Mouse (Mus musculus): ENCODE measurements around the gene Wdcp. TPM values are rescaled to one million over a fixed set of nuclear protein-coding genes. Genes with fewer than 3 reads are reported as not detected.
A peak's percentile ranks its signal among the peaks of the same experiment; 100 is the strongest.

The Wdcp gene
- polyA plus RNA-seq, 1 experiment from 2014 or later: 12.7 TPM

DNA sequence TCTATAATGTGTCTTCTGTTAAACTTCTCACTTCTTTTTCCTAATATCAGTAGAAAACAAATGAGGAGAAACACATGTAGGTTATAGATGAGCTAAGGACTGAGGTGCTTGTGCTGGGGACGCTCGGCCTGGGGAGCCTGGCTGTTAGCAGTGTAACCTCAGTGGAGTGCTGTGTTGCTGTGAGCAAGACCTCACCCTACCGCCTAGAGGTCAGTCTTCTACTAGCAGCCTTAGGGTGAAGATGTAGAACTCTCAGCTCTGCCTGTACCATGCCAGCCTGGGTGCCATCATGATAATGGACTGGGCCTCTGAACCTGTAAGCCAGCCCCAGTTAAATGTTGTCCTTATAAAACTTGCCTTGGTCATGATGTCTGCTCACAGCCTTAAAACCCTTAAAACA is 15.8 kb upstream of the Wdcp start:
- WGBS: 80% methylated on average over 3 of the region's 3 CpGs
- Histone ChIP-seq H3K4me2 (ENCODE audit: low read length) (no peak overlapping the region), H3K27ac (ENCODE audit: low read length) (no peak overlapping the region), H3K4me1 (ENCODE audit: control insufficient read depth, insufficient read depth, low read length) (no peaks in the 10 kb centered on the region), H3K9ac (ENCODE audit: low read depth, low read length) (no peak overlapping the region), H3K9me3 (replicated peaks; ENCODE audit: control insufficient read depth, low read length, poor library complexity, severe bottlenecking) (no peaks in the 10 kb centered on the region), H3K4me3 (ENCODE audit: low read depth, low read length) (no peak overlapping the region), H3K36me3 (ENCODE audit: control insufficient read depth, insufficient read depth, low read length) (peaks cover 36% of the 10 kb centered on the region), H3K27me3 (ENCODE audit: control insufficient read depth, insufficient read depth, low read depth, low read length) (no peaks in the 10 kb centered on the region)
- ATAC-seq: no peak

DNA sequence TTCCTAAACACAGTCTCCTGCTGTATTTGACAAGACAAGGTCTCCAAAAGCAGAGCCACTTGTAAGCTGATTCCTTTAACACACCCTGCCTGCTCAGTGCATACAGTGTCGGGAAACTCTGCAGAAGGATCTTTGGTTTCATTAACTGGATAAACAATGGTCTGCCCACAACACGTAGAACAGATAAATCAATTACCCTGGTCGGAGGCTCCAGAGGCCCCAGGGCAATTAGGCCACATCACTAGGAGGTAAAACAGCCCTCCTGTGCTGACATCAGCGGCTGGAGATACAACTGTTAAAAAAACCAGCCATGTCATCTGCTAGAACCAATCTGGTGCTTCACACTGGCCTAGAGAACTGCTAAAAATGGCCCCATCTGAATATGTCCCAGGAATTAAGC is 6.1 kb upstream of the Wdcp start:
- ATAC-seq: no peak
- H3K9me3 ChIP-seq (replicated peaks; ENCODE audit: control insufficient read depth, low read length, poor library complexity, severe bottlenecking): no peaks in the 10 kb centered on the region
- H3K27me3 ChIP-seq (ENCODE audit: control insufficient read depth, insufficient read depth, low read depth, low read length): no peaks in the 10 kb centered on the region
- no peak overlapping the region for H3K4me2 ChIP-seq (ENCODE audit: low read length)
- 72% methylated on average over 4 of the region's 4 CpGs for WGBS
- no peak overlapping the region for H3K27ac ChIP-seq (ENCODE audit: low read length)
- no peak overlapping the region for H3K9ac ChIP-seq (ENCODE audit: low read depth, low read length)
- no peak overlapping the region for H3K4me3 ChIP-seq (ENCODE audit: low read depth, low read length)
- peaks cover 8% of the 10 kb centered on the region for H3K4me1 ChIP-seq (ENCODE audit: control insufficient read depth, insufficient read depth, low read length)
- peaks cover 7% of the 10 kb centered on the region; the same call in 1 of the 2 replicates for H3K36me3 ChIP-seq (ENCODE audit: control insufficient read depth, insufficient read depth, low read length)

DNA sequence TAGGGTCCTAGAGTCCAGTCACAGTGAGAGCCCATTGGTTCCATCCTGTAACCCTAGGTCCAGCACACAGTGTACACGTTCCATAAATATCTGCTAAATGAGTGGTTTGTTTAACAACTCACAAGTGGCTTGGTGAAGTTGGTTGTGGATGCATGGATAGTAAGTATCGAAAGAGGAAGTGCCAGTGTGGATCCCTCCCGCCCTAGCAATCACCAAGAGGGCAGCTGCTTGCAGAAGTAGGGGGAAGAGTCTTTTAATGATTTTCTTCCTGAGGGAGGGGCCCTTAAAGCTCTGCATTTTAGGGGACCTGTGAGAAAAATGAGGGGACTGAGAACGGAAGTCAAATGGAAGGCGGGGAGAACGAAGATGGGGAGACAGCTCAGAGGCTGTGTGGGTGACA is 3.1 kb upstream of the Wdcp start:
- no peaks in the 10 kb centered on the region for H3K27me3 ChIP-seq (ENCODE audit: control insufficient read depth, insufficient read depth, low read depth, low read length)
- H3K4me3 ChIP-seq (ENCODE audit: low read depth, low read length): no peak overlapping the region
- no peak overlapping the region for H3K27ac ChIP-seq (ENCODE audit: low read length)

DNA sequence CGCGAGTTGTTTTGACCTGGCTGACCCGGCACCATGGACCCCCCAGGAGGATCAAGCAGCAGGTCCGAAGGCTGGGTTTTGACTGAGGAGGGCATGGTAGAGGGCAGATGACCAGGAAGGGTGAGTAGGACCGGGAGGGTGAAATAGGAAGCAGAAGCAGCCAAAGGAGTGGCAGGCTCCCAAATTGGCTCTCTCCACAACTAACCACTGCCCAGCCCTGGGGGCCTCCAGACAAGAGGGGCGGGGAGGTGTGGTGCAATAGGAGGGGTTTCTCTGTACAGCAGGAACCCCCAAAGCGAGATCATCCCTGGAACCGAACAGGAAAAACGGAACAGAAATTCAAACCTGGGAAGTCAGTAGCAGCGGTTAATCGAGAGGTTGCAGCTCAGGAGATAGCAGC is 2.4 kb upstream of the Wdcp start:
- H3K4me1 ChIP-seq (ENCODE audit: control insufficient read depth, insufficient read depth, low read length): peaks cover 16% of the 10 kb centered on the region
- 0 out of 2 replicates have a peak, but pooled peaks cover 3% of the 10 kb centered on the region for H3K36me3 ChIP-seq (ENCODE audit: control insufficient read depth, insufficient read depth, low read length)
- no peaks in the 10 kb centered on the region for H3K9me3 ChIP-seq (replicated peaks; ENCODE audit: control insufficient read depth, low read length, poor library complexity, severe bottlenecking)
- H3K4me3 ChIP-seq (ENCODE audit: low read depth, low read length): peak overlapping the region; percentile 91
- peak overlapping the region; percentile 89 for H3K9ac ChIP-seq (ENCODE audit: low read depth, low read length)
- peak overlapping the region; percentile 88 for H3K4me2 ChIP-seq (ENCODE audit: low read length)
- WGBS: 2% methylated on average over 11 of the region's 11 CpGs
- 0 out of 2 replicates have a peak, but pooled peaks have one; percentile 1 for ATAC-seq
- H3K27me3 ChIP-seq (ENCODE audit: control insufficient read depth, insufficient read depth, low read depth, low read length): no peaks in the 10 kb centered on the region
- H3K27ac ChIP-seq (ENCODE audit: low read length): no peak overlapping the region

More for the DNA sequence above, 3.1 kb upstream of the Wdcp start:
- 54% methylated on average over 6 of the region's 6 CpGs for WGBS
- Histone ChIP-seq H3K36me3 (ENCODE audit: control insufficient read depth, insufficient read depth, low read length) (0 out of 2 replicates have a peak, but pooled peaks cover 3% of the 10 kb centered on the region), H3K4me2 (ENCODE audit: low read length) (peak overlapping the region; percentile 88), H3K9me3 (replicated peaks; ENCODE audit: control insufficient read depth, low read length, poor library complexity, severe bottlenecking) (no peaks in the 10 kb centered on the region), H3K4me1 (ENCODE audit: control insufficient read depth, insufficient read depth, low read length) (peaks cover 16% of the 10 kb centered on the region), H3K9ac (ENCODE audit: low read depth, low read length) (no peak overlapping the region)
- no peak for ATAC-seq

DNA sequence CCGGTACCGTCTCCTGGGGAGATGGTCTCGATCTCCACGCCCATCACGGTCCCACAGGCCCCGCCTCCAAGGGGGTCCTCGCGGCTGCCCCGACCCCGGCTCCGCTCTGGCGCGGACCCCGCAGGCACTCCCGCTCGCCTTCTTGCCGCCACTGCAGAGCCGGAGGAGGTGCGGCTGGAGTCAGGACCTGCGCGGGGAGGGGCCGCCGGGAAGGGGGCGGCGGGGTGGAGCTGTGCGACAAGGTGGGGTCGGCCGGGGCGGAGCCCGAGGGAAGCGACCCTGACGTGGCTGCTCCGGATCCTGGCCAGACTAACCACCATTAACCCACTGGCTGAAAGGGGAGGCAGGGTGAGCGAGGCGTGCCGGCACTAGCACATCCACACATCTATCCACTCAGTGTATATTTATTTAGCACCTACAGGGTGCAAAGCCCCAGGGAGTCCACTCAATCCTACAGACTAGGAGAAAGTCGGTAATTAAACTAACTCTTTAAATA is 1.7 kb upstream of the Wdcp start, which contains the start of gene Fkbp1b:
Fkbp1b (minus strand) TSS at position 200 of the 496 bp plus-strand sequence.
- Histone ChIP-seq H3K9ac (ENCODE audit: low read depth, low read length) (peak within 1 kb of the TSS; percentile 89), H3K4me1 (ENCODE audit: control insufficient read depth, insufficient read depth, low read length) (peaks cover 16% of the 10 kb centered on the region), H3K9me3 (replicated peaks; ENCODE audit: control insufficient read depth, low read length, poor library complexity, severe bottlenecking) (no peaks in the 10 kb centered on the region), H3K36me3 (ENCODE audit: control insufficient read depth, insufficient read depth, low read length) (0 out of 2 replicates have a peak, but pooled peaks cover 3% of the 10 kb centered on the region), H3K4me3 (ENCODE audit: low read depth, low read length) (peak within 1 kb of the TSS; percentile 91), H3K4me2 (ENCODE audit: low read length) (peak within 1 kb of the TSS; percentile 88), H3K27ac (ENCODE audit: low read length) (no peak within 1 kb of the TSS), H3K27me3 (ENCODE audit: control insufficient read depth, insufficient read depth, low read depth, low read length) (no peaks in the 10 kb centered on the region)
- WGBS: under 1% methylated on average over 37 of the region's 37 CpGs
- ATAC-seq: peak; percentile 65

DNA sequence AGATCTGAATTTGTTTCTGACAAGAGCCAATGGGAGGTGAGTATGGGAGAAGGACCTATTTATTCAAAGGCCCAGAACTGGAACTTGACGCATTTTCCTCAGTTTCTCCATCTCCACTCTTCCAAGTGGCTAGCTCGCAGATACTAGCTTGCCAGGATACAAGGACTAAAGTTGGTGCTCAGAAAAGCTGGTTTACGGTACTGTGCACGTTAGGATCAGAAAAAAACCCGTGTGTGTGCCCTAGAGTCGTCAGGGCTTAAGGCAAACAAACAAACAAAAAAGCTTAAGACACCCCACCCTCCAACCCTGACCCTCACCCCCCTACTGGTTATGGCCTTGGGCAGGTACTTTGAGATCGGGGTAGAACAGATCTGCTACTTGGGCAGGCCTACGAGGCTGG is 647 bp upstream of the Wdcp start:
- no peaks in the 10 kb centered on the region for H3K27me3 ChIP-seq (ENCODE audit: control insufficient read depth, insufficient read depth, low read depth, low read length)
- H3K9ac ChIP-seq (ENCODE audit: low read depth, low read length): no peak overlapping the region
- H3K4me3 ChIP-seq (ENCODE audit: low read depth, low read length): no peak overlapping the region
- H3K27ac ChIP-seq (ENCODE audit: low read length): no peak overlapping the region
- H3K36me3 ChIP-seq (ENCODE audit: control insufficient read depth, insufficient read depth, low read length): 0 out of 2 replicates have a peak, but pooled peaks cover 3% of the 10 kb centered on the region
- no peak overlapping the region for H3K4me2 ChIP-seq (ENCODE audit: low read length)
- no peak; the same call in 1 of the 2 replicates for ATAC-seq
- H3K4me1 ChIP-seq (ENCODE audit: control insufficient read depth, insufficient read depth, low read length): peaks cover 16% of the 10 kb centered on the region
- 88% methylated on average over 8 of the region's 8 CpGs for WGBS
- no peaks in the 10 kb centered on the region for H3K9me3 ChIP-seq (replicated peaks; ENCODE audit: control insufficient read depth, low read length, poor library complexity, severe bottlenecking)

DNA sequence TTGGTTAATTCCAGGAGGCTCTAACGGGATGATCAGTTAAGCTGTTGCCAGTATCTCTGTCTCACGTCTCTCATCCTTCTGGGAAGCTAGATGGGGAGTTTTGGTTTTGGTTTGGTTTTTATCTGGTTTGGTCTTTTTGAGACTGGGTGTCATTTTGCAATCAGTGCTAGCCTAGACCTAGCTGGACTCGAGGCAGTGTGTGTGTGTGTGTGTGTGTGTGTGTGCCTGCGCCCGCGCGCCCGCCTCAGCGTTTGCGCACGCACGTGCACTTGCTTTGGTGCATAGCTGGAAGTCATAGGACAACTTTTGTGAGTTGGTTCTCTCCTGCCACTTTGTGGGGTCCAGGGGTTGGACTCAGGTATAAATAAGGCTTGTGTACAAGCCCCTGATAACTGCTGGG is 638 bp downstream of the Wdcp start:
- Histone ChIP-seq H3K4me2 (ENCODE audit: low read length) (peak overlapping the region; percentile 75), H3K9me3 (replicated peaks; ENCODE audit: control insufficient read depth, low read length, poor library complexity, severe bottlenecking) (no peaks in the 10 kb centered on the region), H3K9ac (ENCODE audit: low read depth, low read length) (peak overlapping the region; percentile 65), H3K27ac (ENCODE audit: low read length) (no peak overlapping the region), H3K27me3 (ENCODE audit: control insufficient read depth, insufficient read depth, low read depth, low read length) (no peaks in the 10 kb centered on the region), H3K36me3 (ENCODE audit: control insufficient read depth, insufficient read depth, low read length) (no peaks in the 10 kb centered on the region), H3K4me3 (ENCODE audit: low read depth, low read length) (peak overlapping the region; percentile 75), H3K4me1 (ENCODE audit: control insufficient read depth, insufficient read depth, low read length) (peaks cover 16% of the 10 kb centered on the region)
- under 1% methylated on average over 12 of the region's 12 CpGs for WGBS
- peak; percentile 46 for ATAC-seq

DNA sequence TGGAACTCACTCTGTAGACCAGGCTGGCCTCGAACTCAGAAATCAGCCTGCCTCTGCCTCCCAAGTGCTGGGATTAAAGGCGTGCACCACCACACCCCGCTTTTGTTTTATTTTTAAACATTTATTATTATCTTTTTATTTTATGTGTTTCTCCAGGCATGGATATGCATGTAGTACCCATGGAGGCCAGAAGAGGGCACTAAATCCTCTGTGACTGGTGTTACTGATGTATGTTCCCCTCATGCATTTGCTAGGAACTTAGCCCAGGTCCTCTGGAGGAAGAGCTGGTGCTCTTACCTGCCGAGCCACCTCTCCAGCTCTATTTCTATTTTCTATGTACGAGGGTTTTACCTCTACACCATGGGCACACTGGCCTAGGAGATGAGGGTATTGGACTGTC is 13.1 kb downstream of the Wdcp start:
- H3K4me2 ChIP-seq (ENCODE audit: low read length): no peak overlapping the region
- ATAC-seq: no peak
- no peaks in the 10 kb centered on the region for H3K4me1 ChIP-seq (ENCODE audit: control insufficient read depth, insufficient read depth, low read length)
- H3K36me3 ChIP-seq (ENCODE audit: control insufficient read depth, insufficient read depth, low read length): no peaks in the 10 kb centered on the region; the same call in 1 of the 2 replicates
- no peak overlapping the region for H3K27ac ChIP-seq (ENCODE audit: low read length)
- no peak overlapping the region for H3K4me3 ChIP-seq (ENCODE audit: low read depth, low read length)
- no peaks in the 10 kb centered on the region for H3K27me3 ChIP-seq (ENCODE audit: control insufficient read depth, insufficient read depth, low read depth, low read length)
- WGBS: 97% methylated on average over 5 of the region's 5 CpGs
- H3K9me3 ChIP-seq (replicated peaks; ENCODE audit: control insufficient read depth, low read length, poor library complexity, severe bottlenecking): no peaks in the 10 kb centered on the region
- H3K9ac ChIP-seq (ENCODE audit: low read depth, low read length): no peak overlapping the region

DNA sequence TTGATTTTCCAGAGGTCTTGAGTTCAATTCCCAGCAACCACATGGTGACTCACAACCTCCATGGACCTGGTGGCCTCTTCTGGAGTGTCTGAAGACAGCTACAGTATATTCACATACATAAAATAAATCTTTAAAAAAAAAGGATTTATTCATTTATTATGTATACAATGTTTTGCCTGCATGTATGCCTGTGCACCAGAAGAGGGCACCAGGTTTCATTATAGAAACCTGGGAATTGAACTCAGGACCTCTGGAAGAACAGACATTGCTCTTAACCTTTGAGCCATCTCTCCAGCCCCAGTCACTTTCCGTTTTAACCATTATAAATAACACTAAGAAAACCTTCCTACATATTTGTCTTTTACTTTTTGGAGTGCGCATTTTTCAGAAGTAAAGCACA is 13.7 kb downstream of the Wdcp start:
- Histone ChIP-seq H3K27me3 (ENCODE audit: control insufficient read depth, insufficient read depth, low read depth, low read length) (no peaks in the 10 kb centered on the region), H3K4me2 (ENCODE audit: low read length) (no peak overlapping the region), H3K36me3 (ENCODE audit: control insufficient read depth, insufficient read depth, low read length) (no peaks in the 10 kb centered on the region), H3K27ac (ENCODE audit: low read length) (no peak overlapping the region), H3K4me3 (ENCODE audit: low read depth, low read length) (no peak overlapping the region), H3K9me3 (replicated peaks; ENCODE audit: control insufficient read depth, low read length, poor library complexity, severe bottlenecking) (no peaks in the 10 kb centered on the region), H3K4me1 (ENCODE audit: control insufficient read depth, insufficient read depth, low read length) (no peaks in the 10 kb centered on the region), H3K9ac (ENCODE audit: low read depth, low read length) (no peak overlapping the region)
- no peak for ATAC-seq
- WGBS: 98% methylated on average over 2 of the region's 2 CpGs
